Mouse (Mus musculus) retina, adult 2 months (tissue): Measurements from ENCODE around the gene Gm2a.
"Not testable (repeated sequence)": the region's sequence is repeated elsewhere in the genome, so short reads cannot be mapped to it uniquely, and the experiment has no call there.

Experiments
- DNase-seq: peaks from one replicate; pipeline ENCODE4 v3.0.0-alpha.2; 2012; ENCODE audit warnings: low read depth, low spot score

Gm2a gene

GRCm38 (mm10) chr11:55096731-55097462, 1.0 kb upstream of the Gm2a start:
- DNase-seq, result no peak

- DNase-seq, result no peak
Observed at GRCm38 (mm10) chr11:55098189-55098915, 437 bp downstream of the Gm2a start.

- DNase-seq, result no peak
Observed at GRCm38 (mm10) chr11:55099019-55099771, 1.3 kb downstream of the Gm2a start.

DNA sequence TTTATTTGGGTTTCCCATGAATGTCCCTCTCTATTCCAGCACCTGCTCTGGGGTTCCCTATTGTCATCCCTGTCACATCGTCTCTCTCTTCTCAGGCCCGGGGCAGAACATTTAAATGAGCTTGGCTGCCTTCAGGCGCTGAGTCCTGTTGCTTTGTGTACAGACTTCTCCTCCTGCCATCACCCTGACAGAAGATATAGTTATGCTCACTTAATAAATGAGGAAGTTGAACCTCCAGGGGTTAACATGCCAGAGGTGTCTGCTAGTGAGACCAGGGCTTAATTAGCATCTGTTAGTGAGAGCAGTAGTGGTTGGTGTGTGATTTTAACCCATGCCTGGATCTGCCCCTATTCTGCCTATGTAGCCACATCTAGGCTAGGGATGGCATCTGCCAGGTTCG, 2.0 kb downstream of the Gm2a start:
- no peak for DNase-seq

GRCm38 (mm10) chr11:55102015-55102414, 4.1 kb downstream of the Gm2a start:
- no peak for DNase-seq

DNA sequence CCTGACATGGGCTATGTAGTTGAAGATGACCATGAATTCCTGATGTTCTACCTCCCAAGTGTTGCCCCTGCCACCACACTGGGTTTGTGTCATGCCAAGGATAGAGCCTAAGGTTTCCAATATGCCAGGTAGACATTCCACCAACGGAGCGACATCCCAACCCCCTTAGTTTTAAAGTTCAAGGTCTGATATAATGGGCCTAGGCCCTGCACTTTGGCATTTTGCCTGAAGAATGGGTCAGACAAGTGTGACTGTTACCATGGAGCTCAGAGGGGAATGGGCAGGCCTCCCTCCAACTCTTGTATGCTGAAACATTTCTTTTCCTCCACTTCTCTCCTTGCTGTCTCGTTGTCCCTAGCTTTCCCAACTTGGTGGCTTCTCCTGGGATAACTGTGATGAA, 5.3 kb downstream of the Gm2a start:
- no peak for DNase-seq

DNA sequence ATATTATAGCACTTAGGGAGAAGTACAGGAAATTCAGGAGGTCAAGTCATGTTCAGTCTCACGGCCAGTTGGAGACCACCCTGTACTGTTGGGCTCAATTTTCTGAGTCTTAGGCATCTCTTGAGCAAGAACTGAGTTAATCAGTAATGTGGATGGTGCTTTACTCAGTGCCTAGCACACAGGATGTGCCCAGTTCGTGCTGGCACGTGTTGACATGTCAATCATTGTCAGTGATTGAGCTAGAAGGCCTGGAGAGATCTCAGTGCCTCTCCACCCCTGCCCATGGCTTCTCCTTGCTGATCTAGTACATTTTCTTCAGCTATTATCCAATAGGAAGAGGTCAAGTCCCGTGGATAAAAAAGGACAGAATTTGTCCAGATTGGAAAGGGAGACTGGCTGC, 7.5 kb downstream of the Gm2a start:
- DNase-seq, result no peak

DNA sequence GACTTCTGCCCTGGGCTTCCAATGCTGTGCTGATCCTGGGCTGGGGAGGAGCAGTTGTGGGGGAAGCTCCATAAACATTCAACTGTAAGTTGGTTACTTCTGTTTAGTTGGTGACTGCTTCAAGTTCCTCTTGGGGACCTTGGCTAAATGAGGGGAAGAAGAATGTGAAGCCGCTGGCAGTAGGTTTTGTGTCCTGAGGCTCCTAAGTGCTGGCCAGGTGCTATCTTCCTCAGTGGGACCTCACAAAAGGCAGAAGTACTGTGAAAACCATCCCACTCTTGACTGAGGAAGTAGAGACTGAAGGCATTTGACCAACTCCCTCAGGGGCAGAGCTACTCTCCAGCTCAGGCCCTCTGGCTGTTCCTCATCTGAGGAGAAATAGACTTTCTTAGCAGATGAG, 8.7 kb downstream of the Gm2a start:
- no peak for DNase-seq

- no peak for DNase-seq
Observed at GRCm38 (mm10) chr11:55109521-55110300, 11.8 kb downstream of the Gm2a start.

DNA sequence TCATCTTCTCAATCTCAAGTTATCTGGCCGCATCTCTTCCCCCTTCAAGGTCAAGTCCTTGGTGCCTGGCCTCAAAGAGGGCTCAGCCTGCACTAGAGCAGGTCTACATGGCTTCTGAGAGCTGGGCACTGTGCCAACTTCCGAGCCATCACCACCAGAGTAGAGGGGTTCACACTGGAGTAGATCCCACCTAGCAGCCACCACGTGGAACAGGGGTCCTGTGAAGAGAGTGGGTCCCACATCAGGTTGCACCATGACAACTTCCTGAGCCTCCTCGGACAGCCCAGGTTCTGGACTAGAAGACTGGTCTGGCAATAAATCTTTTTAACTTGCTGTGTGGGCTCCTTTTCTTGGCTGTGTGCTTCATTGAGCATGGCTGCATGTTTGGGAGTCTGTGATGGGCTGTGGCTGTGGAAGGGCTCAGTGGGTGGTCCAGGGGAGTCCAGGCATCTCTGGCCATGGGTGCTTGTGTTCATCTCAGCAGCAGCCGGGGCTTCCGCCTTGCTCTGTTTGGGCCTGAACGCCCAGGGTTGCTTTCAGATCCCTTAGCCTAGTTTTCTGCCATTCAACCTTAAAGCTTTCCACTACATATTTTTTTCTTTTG, 12.8 kb downstream of the Gm2a start:
- DNase-seq, result no peak

DNA sequence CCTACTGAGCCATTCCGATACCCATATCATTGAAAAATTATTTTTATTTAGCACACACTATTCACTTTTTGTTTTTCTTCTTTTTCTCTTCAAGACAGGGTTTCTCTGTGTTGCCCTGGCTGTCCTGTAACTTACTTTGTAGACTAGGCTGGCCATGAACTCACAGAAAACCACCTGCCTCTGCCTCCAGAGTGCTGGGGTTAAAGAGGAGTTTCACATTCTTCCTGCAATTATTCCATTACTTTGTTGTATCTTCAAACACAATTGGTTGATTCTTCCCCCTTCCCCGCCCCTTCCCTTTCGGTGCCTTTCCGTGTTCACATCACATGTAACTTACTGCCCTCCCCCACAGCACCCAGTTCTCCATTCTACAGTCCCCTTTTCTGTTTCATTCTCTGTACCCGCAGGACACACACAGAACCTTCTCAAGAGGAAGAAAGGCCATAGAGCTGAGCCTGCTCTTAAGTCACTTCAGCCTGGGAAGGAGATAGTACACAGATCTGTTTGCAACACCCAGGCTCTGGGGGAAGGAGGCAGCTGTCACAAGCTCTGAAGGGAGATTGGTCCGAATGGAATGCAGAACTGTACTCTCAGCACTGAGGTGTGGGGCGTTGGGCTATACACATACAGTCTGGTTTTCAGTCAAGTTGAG, 15.4 kb downstream of the Gm2a start:
- no peak for DNase-seq

DNA sequence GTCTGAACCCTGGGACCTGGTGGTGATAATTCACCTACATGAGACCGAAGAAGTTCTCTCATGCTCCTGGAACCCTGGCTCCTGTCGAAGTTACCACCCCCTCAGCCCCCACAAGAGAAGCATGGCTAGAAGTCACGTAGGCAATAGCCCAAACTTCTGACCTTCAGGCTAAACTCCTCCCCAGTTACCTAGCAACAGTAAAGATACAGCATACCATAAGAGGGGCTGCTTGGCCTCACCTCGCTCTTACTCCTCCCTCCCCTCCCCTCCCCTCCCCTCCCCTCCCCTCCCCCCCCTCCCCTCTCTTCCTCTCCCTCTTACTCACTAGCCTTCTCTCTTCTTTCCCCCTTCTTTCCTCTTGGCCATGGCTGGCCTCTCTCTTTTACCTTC, 15.9 kb downstream of the Gm2a start:
- not testable (repeated sequence) for DNase-seq

- no peak for DNase-seq
Observed at GRCm38 (mm10) chr11:55114291-55114690, 16.4 kb downstream of the Gm2a start.

GRCm38 (mm10) chr11:55116004-55116403, 18.1 kb downstream of the Gm2a start:
- DNase-seq, result no peak

GRCm38 (mm10) chr11:55117031-55117430, 19.1 kb downstream of the Gm2a start:
- no peak for DNase-seq

GRCm38 (mm10) chr11:55120279-55120678, 22.4 kb downstream of the Gm2a start:
- DNase-seq, result no peak

GRCm38 (mm10) chr11:55120821-55121271, 22.9 kb downstream of the Gm2a start:
- DNase-seq, result no peak

- no peak for DNase-seq
Observed at GRCm38 (mm10) chr11:55121430-55121829, 23.5 kb downstream of the Gm2a start.

GRCm38 (mm10) chr11:55126663-55127062, 28.7 kb downstream of the Gm2a start:
- no peak for DNase-seq

GRCm38 (mm10) chr11:55127937-55128336, 30.0 kb downstream of the Gm2a start:
- no peak for DNase-seq

- no peak for DNase-seq
Observed at GRCm38 (mm10) chr11:55128411-55128810, 30.5 kb downstream of the Gm2a start.
